Mouse (Mus musculus) T-helper 17 cell (primary cell): ENCODE data around the gene Lep.

Experiments
- in situ Hi-C, 2 experiments: fragments of 300-600 bp; cut with MboI, MseI; formaldehyde crosslinking; loops; 1 replicate in 1 of 2; 2 replicates in 1 of 2; pipeline ENCODE4 v1.15.1; 2025; ENCODE audit warnings: high pct_unique_total_duplicates in 2 of 2

The Lep gene

GRCm38 (mm10) chr6:29059846-29060685 lies at the start of gene Lep:
TSS of gene Lep (plus strand) at chr6:29060220.
- in situ Hi-C loops = no loop called here

DNA sequence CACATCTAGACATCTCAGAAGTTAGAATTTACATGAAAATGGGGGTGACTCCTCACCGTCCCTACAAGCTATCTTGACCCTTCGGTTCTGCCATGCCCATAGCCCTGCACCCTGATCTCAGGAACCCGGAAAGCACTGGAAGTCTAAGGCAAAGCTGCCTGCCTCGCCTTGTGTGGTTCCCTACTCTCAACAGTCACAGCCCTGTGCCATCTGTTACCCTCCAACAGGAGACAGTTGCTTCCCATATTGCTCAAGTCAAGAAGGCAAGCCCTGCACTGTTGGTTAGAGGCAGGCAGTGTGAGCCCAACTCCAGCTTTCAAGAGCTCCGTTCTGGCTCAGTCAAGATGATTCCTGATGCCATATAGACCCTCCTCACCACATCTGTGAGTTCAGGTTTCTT lies 48.4 kb upstream of the Lep start:
- in situ Hi-C loops = no loop called here

- in situ Hi-C loops = no loop called here
Observed at GRCm38 (mm10) chr6:29013216-29013615, 46.8 kb upstream of the Lep start.

DNA sequence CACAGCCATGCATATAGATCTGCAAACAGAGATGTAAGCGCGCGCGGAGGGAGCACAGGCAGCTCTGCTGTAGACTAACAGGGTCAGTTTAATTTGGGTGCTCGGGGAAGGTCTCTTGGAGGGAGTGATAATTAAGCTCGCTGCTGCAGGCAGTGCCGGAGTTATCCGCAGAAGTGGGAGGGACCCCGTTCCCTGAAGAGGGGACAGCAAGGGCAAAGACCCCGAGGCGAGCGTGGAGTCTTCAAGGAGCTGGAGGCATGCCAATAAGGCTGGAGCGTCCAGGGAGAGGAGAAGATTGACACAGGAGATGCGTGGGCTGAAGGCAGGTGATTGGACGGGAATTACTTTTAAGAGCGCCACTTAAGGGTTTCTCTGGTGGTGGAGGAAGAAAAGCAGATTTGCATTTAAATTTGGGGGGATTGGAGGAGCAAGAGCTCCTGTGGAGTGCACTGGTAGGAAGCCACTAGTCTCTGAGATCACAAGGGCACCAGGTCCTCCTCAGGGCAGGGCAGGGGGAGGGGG lies 43.1 kb upstream of the Lep start:
- in situ Hi-C loops = no loop called here

GRCm38 (mm10) chr6:29019756-29020720 lies 40.0 kb upstream of the Lep start:
- in situ Hi-C loops = loop anchor here (5.0 to 10.0 kb wide), 2 partner anchors 73 to 595 kb away; partner anchors contain the start of genes Arf5 (in 1 of the 2), Fscn3 (in 1 of the 2) and Gcc1 (in 1 of the 2)

GRCm38 (mm10) chr6:29020937-29021336 lies 39.1 kb upstream of the Lep start:
- in situ Hi-C loops = loop anchor here (5.0 to 10.0 kb wide), 2 partner anchors 74 to 596 kb away; partner anchors contain the start of genes Arf5 (in 1 of the 2), Fscn3 (in 1 of the 2) and Gcc1 (in 1 of the 2)

DNA sequence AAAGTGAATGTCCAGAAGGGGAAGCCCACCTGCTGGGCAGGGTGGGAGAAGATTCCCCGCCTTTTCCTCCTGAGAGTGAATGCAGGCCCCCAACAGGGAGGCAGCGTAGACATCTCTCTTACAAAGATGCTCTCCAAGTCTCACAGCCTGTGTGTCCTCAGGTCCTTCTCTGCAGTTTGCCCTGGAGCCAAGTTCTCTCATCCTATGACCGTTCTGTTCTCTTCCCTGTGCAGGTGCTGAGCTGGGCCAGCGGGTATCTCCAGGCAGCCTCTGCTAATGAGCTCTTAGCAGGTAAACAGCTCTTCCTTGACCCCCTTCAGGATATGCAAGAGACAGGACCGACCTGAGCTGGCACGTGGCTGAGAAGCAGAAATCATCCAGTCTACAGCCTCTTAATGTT lies 38.5 kb upstream of the Lep start:
- in situ Hi-C loops = loop anchor here (5.0 to 10.0 kb wide), 2 partner anchors 74 to 597 kb away; partner anchors contain the start of genes Arf5 (in 1 of the 2), Fscn3 (in 1 of the 2) and Gcc1 (in 1 of the 2)

DNA sequence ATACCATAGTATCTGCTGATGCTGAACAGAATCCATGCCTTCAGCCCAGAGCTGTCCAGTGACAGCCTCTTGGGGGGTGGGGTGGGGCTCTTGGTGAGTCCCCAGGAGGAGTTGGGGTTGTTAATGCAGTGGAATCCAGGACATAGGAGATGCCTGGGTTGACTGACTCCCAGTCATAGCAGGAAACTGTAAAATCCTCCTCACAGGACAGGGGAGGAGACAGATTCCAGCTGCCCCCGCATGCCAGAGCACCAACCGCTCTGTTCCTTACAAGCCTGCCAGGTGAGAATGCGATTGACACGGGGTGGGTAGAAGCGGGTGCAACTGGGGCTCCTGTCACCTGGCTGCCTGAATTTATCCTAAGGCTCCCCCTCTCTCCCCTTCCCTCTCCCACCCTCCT lies 37.9 kb upstream of the Lep start:
- in situ Hi-C loops = loop anchor here (5.0 to 10.0 kb wide), 2 partner anchors 75 to 597 kb away; partner anchors contain the start of genes Arf5 (in 1 of the 2), Fscn3 (in 1 of the 2) and Gcc1 (in 1 of the 2)

DNA sequence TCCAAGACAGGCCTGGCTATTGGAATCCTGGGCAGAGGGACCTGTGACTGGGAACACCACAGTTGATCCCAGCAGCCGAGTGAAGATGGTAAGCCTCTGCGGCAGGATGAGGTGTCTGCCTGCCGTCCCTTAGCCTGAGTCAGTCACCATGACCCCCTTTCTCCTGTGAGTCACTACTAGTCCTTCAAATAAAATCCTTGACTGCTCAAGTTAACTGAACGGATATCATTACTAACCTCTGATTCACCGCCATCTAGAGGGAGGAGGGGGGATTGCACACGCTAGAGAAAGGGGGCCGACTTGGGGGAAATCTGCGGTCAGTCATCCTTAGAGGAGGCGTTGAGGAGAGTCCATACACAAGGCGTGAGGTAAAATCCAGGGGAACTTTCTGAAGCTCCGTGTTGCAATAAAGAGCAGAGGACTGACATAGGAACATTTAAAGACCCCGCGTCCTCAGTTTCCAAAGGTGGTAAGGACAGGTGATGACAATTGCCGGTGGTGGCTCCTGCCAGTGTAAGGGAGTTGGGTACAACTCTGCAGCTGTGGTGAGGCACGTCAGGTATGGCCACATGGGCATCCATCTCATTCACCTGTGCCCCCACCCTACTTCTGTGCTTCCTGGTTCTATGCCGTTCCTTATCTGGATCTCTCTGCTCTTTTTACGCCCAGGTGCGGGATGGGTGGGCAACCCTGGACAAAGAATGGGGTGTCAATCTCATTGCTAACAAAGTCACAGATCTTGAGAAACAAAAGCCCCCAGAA lies 36.6 kb upstream of the Lep start:
- in situ Hi-C loops = loop anchor here (5.0 to 10.0 kb wide), 2 partner anchors 76 to 599 kb away; partner anchors contain the start of genes Arf5 (in 1 of the 2), Fscn3 (in 1 of the 2) and Gcc1 (in 1 of the 2)

DNA sequence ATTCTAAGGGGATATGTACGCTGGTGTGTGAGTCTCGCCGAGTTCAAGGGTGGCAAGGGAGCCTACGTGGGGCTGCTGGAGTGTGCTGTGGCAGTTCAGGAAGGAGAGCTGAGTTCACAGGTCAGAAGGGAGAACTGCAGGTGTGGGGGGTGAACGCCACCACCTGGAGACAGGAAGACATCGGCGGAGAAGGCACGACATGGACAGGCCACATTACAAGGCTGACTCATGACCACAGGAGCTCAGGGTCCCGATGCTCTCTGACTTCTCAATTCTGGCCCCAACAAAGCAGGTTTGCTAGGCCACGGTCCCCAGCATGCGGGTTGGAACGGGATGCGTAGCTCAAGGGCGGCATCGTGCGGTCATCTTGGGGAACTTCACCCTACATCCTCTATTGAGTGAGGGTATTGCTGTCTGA lies 36.0 kb upstream of the Lep start:
- in situ Hi-C loops = loop anchor here (5.0 to 10.0 kb wide), 2 partner anchors 77 to 599 kb away; partner anchors contain the start of genes Arf5 (in 1 of the 2), Fscn3 (in 1 of the 2) and Gcc1 (in 1 of the 2)

GRCm38 (mm10) chr6:29025796-29026482 lies 34.1 kb upstream of the Lep start:
- in situ Hi-C loops = loop anchor here in 1 of 2 experiments (10.0 kb wide), 1 partner anchor 601 kb away; the partner anchor contains the start of genes Arf5, Fscn3 and Gcc1

DNA sequence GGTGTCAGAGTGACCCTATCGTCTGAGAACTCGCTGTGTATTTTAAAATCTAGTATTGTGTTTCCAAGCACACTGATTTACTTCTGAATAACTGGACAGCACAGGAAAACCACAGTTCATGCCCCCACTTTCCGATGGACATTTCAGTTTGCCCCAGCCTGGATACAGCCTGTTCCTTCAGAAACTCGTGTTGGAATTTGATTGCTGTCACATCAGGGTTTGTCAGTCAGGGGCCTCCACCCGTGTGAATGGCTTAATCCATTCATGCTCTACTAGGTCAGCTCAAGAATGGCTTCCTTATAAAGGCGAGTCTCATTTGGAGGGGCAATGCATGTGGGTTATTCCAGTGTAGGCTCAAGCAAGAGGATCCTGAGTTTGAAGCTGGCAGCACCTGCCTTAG lies 33.3 kb upstream of the Lep start:
- in situ Hi-C loops = loop anchor here in 1 of 2 experiments (10.0 kb wide), 1 partner anchor 602 kb away; the partner anchor contains the start of genes Arf5, Fscn3 and Gcc1

GRCm38 (mm10) chr6:29028129-29028528 lies 31.9 kb upstream of the Lep start:
- in situ Hi-C loops = loop anchor here in 1 of 2 experiments (10.0 kb wide), 1 partner anchor 603 kb away; the partner anchor contains the start of genes Arf5, Fscn3 and Gcc1

GRCm38 (mm10) chr6:29029521-29029920 lies 30.5 kb upstream of the Lep start:
- in situ Hi-C loops = loop anchor here in 1 of 2 experiments (10.0 kb wide), 1 partner anchor 605 kb away; the partner anchor contains the start of genes Arf5, Fscn3 and Gcc1

- in situ Hi-C loops = no loop called here
Observed at GRCm38 (mm10) chr6:29031216-29031615, 28.8 kb upstream of the Lep start.

DNA sequence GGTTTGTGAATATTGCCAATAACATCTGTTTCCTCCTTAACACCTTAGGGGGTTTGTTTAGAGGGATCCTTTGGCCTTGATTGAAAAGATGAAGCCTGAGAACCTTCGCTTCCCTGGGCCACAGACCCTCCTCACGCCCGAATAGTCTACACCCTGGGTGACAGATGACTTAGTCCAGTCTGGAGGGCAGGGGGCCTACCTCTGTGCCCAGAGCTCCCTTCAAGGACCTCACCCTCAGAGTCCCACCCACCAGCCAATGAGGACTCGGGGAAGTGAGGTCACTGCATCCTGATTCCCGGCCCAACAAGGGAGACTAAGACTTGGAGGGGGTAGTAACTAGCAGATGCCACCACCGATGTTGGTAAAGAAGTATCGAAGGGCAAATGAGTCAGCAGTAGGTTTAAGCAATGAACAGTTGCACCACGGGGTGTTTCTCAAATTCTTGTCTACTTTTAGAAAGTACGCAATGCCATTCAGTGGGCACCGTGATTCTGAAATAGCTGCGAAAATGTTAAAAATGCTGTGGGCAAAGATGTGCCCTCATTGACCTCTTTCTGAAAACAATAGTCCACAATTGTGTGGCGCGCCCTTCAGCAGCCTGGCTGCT lies 28.2 kb upstream of the Lep start:
- in situ Hi-C loops = no loop called here

DNA sequence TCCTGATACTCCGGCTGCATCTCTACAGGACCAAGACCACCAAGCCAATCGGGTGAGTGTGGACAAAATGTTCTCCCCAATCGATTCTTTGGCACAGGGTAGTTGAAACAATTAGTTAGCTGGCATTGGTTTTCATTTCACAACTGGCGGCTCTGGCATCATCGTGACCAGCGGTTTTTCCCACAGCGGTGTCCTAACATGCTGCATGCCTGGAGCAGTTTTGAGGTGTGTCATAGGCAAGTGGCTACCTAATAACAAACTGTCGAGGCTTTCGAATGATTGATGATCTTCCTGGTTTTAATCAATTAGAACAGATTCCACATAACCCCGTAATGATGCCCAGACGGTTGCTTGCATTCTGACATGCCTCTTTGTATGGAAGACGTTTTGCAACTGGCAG lies 27.6 kb upstream of the Lep start:
- in situ Hi-C loops = no loop called here

DNA sequence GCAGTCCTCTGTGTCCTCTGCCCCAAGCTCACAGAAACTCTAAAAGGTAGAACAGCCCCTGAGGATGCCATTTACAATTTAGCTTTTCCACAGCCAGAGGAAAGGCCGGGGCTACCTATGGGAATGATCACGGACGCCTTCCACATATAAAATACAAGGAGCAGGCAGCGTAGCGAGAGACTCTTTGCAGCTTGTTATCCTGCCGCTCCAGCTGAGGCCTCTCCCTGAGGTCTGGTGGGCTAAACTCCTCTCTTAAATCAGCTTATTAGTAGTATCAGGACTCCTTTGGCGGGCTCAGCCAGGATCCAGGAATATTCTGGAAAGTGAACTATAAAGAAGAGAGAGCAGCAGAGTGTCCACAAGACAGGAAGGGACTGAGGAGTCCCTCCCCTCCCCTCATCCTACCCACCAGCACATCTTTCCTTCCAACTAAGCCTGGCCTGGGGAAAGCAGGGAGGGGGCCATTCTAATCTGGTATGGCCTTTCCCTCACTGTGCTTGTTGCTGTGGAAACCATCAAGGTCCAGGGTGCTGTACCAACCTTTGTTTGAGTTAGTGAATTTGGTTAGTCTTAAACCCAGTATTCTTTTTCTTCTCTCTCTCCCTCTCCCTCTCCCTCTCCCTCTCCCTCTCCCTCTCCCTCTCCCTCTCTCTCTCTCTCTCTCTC lies 25.9 kb upstream of the Lep start:
- in situ Hi-C loops = no loop called here
